ENCODE assay signal across 16 mouse cellular contexts in the genomic region with DNA sequence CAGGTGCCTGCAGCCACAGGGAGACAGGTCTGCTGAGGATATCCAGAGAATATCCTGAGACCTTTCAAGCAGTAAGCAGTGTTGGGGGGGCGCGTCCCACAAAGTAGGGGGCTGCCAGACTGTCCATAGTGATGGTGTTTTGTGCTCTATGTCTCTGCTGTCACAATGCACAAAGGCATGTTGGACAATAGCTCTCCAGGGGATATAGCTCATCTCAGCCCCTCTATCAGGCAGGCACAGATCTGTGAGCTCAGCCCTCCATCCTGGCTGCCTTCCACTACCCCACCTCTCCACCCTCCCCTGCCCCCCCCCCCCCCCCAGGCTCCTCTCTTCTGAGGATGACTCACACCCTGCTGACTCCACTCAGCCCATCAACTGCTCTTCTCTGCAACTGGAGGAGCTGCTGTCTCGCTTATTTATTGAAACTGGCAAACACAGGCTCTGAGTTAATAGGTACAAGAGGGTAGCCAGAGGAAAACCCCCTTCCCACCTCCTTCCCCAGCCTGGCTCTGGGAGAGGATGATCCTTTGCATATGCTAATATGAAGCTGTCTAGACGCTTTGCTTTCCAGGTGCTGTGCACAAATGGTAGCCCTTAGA. TPM values are rescaled to one million over a fixed set of nuclear protein-coding genes. Genes with fewer than 3 reads are reported as not detected.
DNase-seq lines count a peak whose midpoint lies in the region; ATAC-seq and TF ChIP-seq lines count a peak whose summit lies in the region.
"Had no signal": no experiment of that assay in that cellular context is flagged by ENCODE, and none has a peak within 500 bp of the region (broad histone marks: within the 10 kb centered on the region; RNA-seq: fewer than 3 reads in every experiment).

No protein-coding gene starts in this region.

- intact Hi-C loops in left cerebral cortex, postnatal 10 days (cut with DNase I) = no loop called here

- WGBS in kidney, postnatal 0 days = 48% methylated on average over 4 of the region's 4 CpGs
- WGBS in intestine, embryonic 15.5 days = 52% methylated on average over 4 of the region's 4 CpGs

- no peaks in the 10 kb centered on the region for H3K36me3 ChIP-seq in kidney, postnatal 0 days (ENCODE audit: insufficient read depth, low read length)
- H3K36me3 ChIP-seq in intestine, embryonic 15.5 days = no peaks in the 10 kb centered on the region
- H3K36me3 ChIP-seq: forebrain, embryonic 10.5 days; heart, embryonic 15.5 days had no signal

- H3K4me2 ChIP-seq in kidney, postnatal 0 days (ENCODE audit: low read length) = no peak overlapping the region
- no peak overlapping the region for H3K4me2 ChIP-seq in intestine, embryonic 15.5 days (replicated peaks)
- H3K4me2 ChIP-seq: heart, embryonic 15.5 days had no signal

- H3K4me3 ChIP-seq in kidney, postnatal 0 days (replicated peaks; ENCODE audit: low read depth, low read length) = no peak overlapping the region
- no peak overlapping the region for H3K4me3 ChIP-seq in intestine, embryonic 15.5 days (replicated peaks)
- H3K4me3 ChIP-seq: forebrain, embryonic 10.5 days; heart, embryonic 15.5 days; layer of hippocampus, adult 2 months had no signal

- no peak for TF ChIP-seq CTCF in kidney, postnatal 0 days (IDR thresholded peaks at IDR 0.05; ENCODE audit: low read depth)

- no peak overlapping the region for H3K27ac ChIP-seq in kidney, postnatal 0 days
- H3K27ac ChIP-seq in intestine, embryonic 15.5 days = no peak overlapping the region
- H3K27ac ChIP-seq: forebrain, embryonic 10.5 days; heart, embryonic 15.5 days; layer of hippocampus, adult 2 months had no signal

- ATAC-seq in kidney, postnatal 0 days (replicated peaks; ENCODE audit: low FRiP score, low read depth) = peak; percentile 82
- peak; percentile 67 for ATAC-seq in intestine, embryonic 15.5 days
- ATAC-seq: liver, postnatal 0 days; midbrain, embryonic 16.5 days had no signal

- H3K9ac ChIP-seq in kidney, postnatal 0 days (ENCODE audit: low read depth, low read length) = no peak overlapping the region
- H3K9ac ChIP-seq in intestine, embryonic 15.5 days = no peak overlapping the region
- H3K9ac ChIP-seq: heart, embryonic 15.5 days; liver, postnatal 0 days had no signal

- no peaks in the 10 kb centered on the region for H3K4me1 ChIP-seq in kidney, postnatal 0 days (replicated peaks; ENCODE audit: insufficient read depth, low read length)
- no peaks in the 10 kb centered on the region for H3K4me1 ChIP-seq in intestine, embryonic 15.5 days (replicated peaks)

- H3K9me3 ChIP-seq in kidney, postnatal 0 days (replicated peaks; ENCODE audit: low read length) = no peaks in the 10 kb centered on the region
- no peaks in the 10 kb centered on the region for H3K9me3 ChIP-seq in intestine, embryonic 15.5 days
- H3K9me3 ChIP-seq: forebrain, embryonic 10.5 days; heart, embryonic 15.5 days had no signal

- no peaks in the 10 kb centered on the region for H3K27me3 ChIP-seq in kidney, postnatal 0 days (ENCODE audit: insufficient read depth, low read length)
- no peaks in the 10 kb centered on the region for H3K27me3 ChIP-seq in intestine, embryonic 15.5 days (replicated peaks)

- peak; percentile 39 for DNase-seq in adrenal gland, postnatal 10 days
- no peak for DNase-seq in adrenal gland, postnatal 4 days (ENCODE audit: low spot score in 2 of 2)
- DNase-seq in kidney, postnatal 0 days (ENCODE audit: low spot score) = peak; percentile 19
- DNase-seq in kidney, postnatal 14 days = no peak
- DNase-seq in NIH3T3 (ENCODE audit: low read depth) = peak; percentile 72
- DNase-seq in left cerebral cortex, postnatal 10 days (ENCODE audit: extremely low spot score in 1 of 2, low spot score in 2 of 2) = no peak
- no peak for DNase-seq in gastrocnemius, adult 18-20 months (ENCODE audit: low spot score)
- DNase-seq: B cell, adult 2 months; gastrocnemius, postnatal 10 days; left cerebral cortex, postnatal 4 days; liver, postnatal 0 days had no signal

RNA-seq across cellular contexts. Expression of a gene that starts 19.2 kb away (rescaled TPM):
- total RNA-seq in adrenal gland, postnatal 10 days (2021) = 1 to 10 TPM; 1.6 to 1.7 TPM
- total RNA-seq in adrenal gland, postnatal 4 days (2021) = 1 to 10 TPM; 3.1 to 3.4 TPM
- polyA plus RNA-seq in kidney, postnatal 0 days (2015; fragmentation: Nextera tagmentation; extraction: Ambion mirVana) = 1.4 and 1.5 TPM in 2 replicates
- 1.5 and 2.5 TPM in 2 replicates for polyA plus RNA-seq in intestine, embryonic 15.5 days (2015; fragmentation: Nextera tagmentation; extraction: Ambion mirVana)
- total RNA-seq in left cerebral cortex, postnatal 10 days (2021) = 10 to 100 TPM; 33.5 to 46.8 TPM
- total RNA-seq in gastrocnemius, adult 18-20 months (2021) = 10 to 100 TPM; 65.5 to 99.9 TPM

Comparison
In these comparisons a context has a peak if more than half of its experiments do, and no peak if none do; other contexts are left out.
1. DNase-seq: peak in adrenal gland, postnatal 10 days (single experiment), kidney, postnatal 0 days (single experiment) and NIH3T3 (single experiment); none in adrenal gland, postnatal 4 days (0 of 2), kidney, postnatal 14 days (single experiment), left cerebral cortex, postnatal 10 days (0 of 2) and gastrocnemius, adult 18-20 months (single experiment).
2. RNA of a gene that starts 19.2 kb away (total RNA-seq): 65.5 to 99.9 TPM in gastrocnemius, adult 18-20 months and 33.5 to 46.8 TPM in left cerebral cortex, postnatal 10 days; 3.1 to 3.4 TPM in adrenal gland, postnatal 4 days and 1.6 to 1.7 TPM in adrenal gland, postnatal 10 days; every median in the first group is over 4 times any median in the second.